Mouse (Mus musculus) cerebellum, adult 8-10 months (tissue): ENCODE data around the gene Kcnab1.

ENCODE experiments used
- DNase-seq: peaks from one replicate; pipeline ENCODE4 v3.0.0; 2022

Kcnab1 gene

GRCm38 (mm10) chr3:65204356-65205075, 95.3 kb downstream of the Kcnab1 start:
- DNase-seq: no peak

GRCm38 (mm10) chr3:65205539-65206020, 96.4 kb downstream of the Kcnab1 start:
- no peak for DNase-seq

GRCm38 (mm10) chr3:65213725-65214124, 104.5 kb downstream of the Kcnab1 start:
- DNase-seq: no peak

- no peak for DNase-seq
These were observed 105.5 kb downstream of the Kcnab1 start for GRCm38 (mm10) chr3:65214635-65215034.

GRCm38 (mm10) chr3:65217673-65218579, 108.7 kb downstream of the Kcnab1 start:
- peak; percentile 38 for DNase-seq

GRCm38 (mm10) chr3:65220287-65220686, 111.1 kb downstream of the Kcnab1 start:
- no peak for DNase-seq

GRCm38 (mm10) chr3:65223635-65224034, 114.5 kb downstream of the Kcnab1 start:
- DNase-seq: no peak

- DNase-seq: no peak
These were observed 121.8 kb downstream of the Kcnab1 start for GRCm38 (mm10) chr3:65230978-65231377.

GRCm38 (mm10) chr3:65231419-65232090, 122.4 kb downstream of the Kcnab1 start:
- peak; percentile 27 for DNase-seq

GRCm38 (mm10) chr3:65249023-65249422, 139.8 kb downstream of the Kcnab1 start:
- DNase-seq: peak; percentile 26

- no peak for DNase-seq
These were observed 151.3 kb downstream of the Kcnab1 start for GRCm38 (mm10) chr3:65260521-65260920.

- DNase-seq: peak; percentile 51
These were observed 153.6 kb downstream of the Kcnab1 start for GRCm38 (mm10) chr3:65262506-65263422.

- DNase-seq: no peak
These were observed 164.1 kb downstream of the Kcnab1 start for GRCm38 (mm10) chr3:65273317-65273716.

- no peak for DNase-seq
These were observed 168.6 kb downstream of the Kcnab1 start for GRCm38 (mm10) chr3:65277777-65278176.

GRCm38 (mm10) chr3:65283366-65283765, 174.2 kb downstream of the Kcnab1 start:
- DNase-seq: peak; percentile 41

GRCm38 (mm10) chr3:65288994-65289393, 179.8 kb downstream of the Kcnab1 start:
- DNase-seq: no peak

GRCm38 (mm10) chr3:65296996-65297395, 187.8 kb downstream of the Kcnab1 start:
- DNase-seq: no peak

- peak; percentile 84 for DNase-seq
These were observed 190.0 kb downstream of the Kcnab1 start for GRCm38 (mm10) chr3:65299205-65299604.

GRCm38 (mm10) chr3:65301531-65301930, 192.3 kb downstream of the Kcnab1 start:
- peak; percentile 39 for DNase-seq

GRCm38 (mm10) chr3:65302559-65302958, 193.4 kb downstream of the Kcnab1 start:
- no peak for DNase-seq

- no peak for DNase-seq
These were observed 206.7 kb downstream of the Kcnab1 start for GRCm38 (mm10) chr3:65315837-65316236.

- no peak for DNase-seq
These were observed 207.6 kb downstream of the Kcnab1 start for GRCm38 (mm10) chr3:65316738-65317137.
